Mouse (Mus musculus): ENCODE data around the gene Vopp1.
"Not testable (repeated sequence)": the region's sequence is repeated elsewhere in the genome, so short reads cannot be mapped to it uniquely, and the experiment has no call there.

Vopp1 gene

GRCm38 (mm10) chr6:57824422-57825258 is at the start of gene Vopp1:
Vopp1 (minus strand) TSS chr6:57825159.
- peak; percentile 83 for DNase-seq

- peak; percentile 28 for DNase-seq
These were observed 34.4 kb upstream of the Vopp1 start for GRCm38 (mm10) chr6:57859043-57860042.

DNA sequence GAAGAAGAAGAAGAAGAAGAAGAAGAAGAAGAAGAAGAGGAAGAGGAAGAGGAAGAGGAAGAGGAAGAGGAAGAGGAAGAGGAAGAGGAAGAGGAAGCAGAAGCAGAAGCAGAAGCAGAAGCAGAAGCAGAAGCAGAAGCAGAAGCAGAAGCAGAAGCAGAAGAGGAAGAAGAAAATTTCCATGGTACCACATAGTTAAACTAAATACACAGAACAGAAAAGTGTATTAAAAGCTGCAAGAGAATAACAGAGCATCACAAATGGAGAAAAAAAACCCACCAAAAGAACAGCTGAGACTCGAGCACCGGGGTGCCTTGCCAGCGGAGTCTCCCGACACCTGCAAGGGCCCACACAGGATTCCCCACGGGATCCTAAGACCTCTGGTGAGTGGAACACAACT is 26.2 kb upstream of the Vopp1 start:
- not testable (repeated sequence) for DNase-seq

DNA sequence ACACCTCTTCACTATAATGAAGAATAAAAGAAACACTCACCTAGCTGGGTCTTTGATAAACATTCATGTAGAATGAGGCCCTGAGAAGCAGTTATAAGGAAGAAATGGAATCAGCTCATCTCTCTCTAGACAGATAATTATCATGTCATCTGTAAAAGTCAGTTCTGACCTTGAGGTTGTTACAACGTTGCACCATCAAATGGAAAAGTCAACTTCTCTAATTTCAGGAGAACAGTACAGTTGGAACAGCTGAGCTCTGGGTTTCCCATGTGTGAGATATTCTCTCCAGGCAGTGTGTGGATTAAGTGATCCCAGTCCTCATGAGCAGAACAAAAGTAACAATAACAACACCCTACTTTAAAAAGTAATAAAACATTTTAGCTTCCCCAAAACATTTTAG is 25.3 kb upstream of the Vopp1 start, which contains the start of gene Vmn1r21:
Gene Vmn1r21, minus strand, starts transcription at position 58 of the 400 bp plus-strand sequence.
- DNase-seq = no peak

GRCm38 (mm10) chr6:57839693-57840408 is 14.9 kb upstream of the Vopp1 start:
- DNase-seq = no peak

DNA sequence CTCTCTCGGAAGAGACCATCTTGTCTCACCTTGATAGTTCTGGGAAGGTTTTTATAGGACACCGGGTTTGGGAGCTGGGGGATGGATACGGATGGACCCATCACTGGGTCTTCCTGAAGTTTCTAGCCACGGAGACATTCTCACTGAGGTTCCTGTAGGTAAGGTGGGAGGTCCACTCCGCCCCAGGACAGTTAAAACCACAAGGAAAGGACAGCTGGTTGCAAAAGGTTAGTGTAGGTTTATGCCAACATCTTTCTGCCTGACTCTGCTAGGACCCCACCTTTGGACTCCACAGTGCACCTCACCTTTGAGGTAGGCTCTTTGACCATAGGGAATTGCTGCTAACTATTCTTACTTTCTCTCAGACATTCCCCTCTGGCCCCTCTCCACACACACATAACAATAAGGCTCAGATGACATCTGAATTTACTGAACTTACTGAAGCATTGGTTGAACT is 328 bp upstream of the Vopp1 start:
- DNase-seq = no peak

DNA sequence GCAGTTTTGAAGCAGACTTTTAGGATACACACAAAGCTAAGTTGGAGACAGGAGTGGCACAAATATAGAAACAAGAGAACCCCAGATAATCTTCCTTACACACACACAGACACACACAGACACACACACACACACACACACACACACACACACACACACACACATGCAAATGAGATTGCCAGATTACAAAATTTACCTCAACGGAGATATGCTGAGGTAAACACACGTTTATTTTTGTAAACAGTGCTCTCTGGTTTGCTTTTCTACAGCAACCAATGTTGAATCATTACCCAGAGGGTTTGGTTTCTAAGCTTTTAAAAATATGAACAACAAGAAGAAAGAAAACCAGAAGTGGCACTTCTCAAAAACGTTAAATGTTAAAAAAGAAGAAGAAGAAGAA is 1.5 kb downstream of the Vopp1 start:
- DNase-seq = no peak

- DNase-seq = no peak
These were observed 2.1 kb downstream of the Vopp1 start for GRCm38 (mm10) chr6:57822648-57823410.

GRCm38 (mm10) chr6:57814436-57814940 is 10.5 kb downstream of the Vopp1 start:
- no peak for DNase-seq

- no peak for DNase-seq
These were observed 12.9 kb downstream of the Vopp1 start for GRCm38 (mm10) chr6:57811748-57812730.

- peak; percentile 32 for DNase-seq
These were observed 19.5 kb downstream of the Vopp1 start for GRCm38 (mm10) chr6:57805218-57806069.

GRCm38 (mm10) chr6:57803130-57803529 is 21.8 kb downstream of the Vopp1 start:
- no peak for DNase-seq

DNA sequence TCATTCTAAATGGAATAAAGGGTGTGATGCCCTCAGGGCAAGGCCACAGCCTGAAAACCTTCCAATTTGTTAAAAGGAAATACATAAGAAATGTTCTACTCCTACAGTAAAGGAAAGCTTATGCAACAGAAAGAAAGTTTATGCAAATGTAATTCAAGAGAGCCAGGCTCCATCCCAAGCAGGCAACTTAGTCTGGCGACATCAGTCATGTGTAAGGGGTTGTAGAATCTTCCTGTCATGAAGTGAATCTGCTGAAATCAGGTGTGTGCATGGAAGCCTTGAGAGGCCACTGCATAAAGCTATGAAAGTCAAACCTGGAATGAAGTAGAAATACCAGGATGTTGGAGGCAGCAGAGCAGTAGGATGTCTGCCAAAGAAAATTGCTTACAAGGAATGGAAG is 26.0 kb downstream of the Vopp1 start:
- DNase-seq = no peak

- no peak for DNase-seq
These were observed 28.0 kb downstream of the Vopp1 start for GRCm38 (mm10) chr6:57796853-57797423.

GRCm38 (mm10) chr6:57795835-57796234 is 29.1 kb downstream of the Vopp1 start:
- no peak for DNase-seq

DNA sequence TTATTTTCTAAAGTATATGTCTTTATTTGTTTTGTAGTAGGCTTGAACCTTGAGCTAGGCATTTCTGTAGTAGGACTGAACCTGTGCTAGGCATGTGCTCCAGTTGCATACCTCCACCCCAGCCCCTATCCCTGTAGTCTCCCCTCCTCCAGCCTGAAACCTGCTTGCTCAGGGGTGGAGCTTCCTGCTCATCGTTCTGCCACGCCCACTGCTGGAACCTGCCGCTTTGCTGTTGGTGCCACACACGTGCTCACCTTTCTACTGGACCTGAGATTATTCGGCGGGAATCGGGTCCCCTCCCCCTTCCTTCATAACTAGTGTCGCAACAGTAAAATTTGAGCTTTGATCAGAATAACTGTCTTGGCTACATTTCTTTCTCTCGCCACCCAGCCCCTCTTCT is 32.1 kb downstream of the Vopp1 start:
- peak; percentile 62 for DNase-seq

DNA sequence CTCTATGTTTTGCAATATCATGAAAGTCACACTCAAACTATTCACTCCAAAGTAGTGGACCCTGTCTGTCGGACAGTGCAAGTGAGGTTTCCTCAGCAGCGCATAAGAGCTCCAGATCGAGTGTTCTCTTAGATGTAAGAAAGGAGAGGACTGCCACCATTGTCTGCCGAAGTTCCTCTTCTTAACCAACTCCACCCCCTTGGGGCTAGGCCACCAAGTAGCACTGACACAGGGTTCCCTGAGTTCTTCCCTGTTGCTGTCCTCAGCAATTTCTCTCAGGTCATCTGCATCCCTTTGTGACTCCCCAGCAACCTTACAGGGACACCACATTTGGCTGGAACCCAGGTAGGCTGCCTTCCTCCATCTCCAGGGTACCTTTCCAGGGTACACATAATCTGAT is 34.4 kb downstream of the Vopp1 start:
- no peak for DNase-seq

- no peak for DNase-seq
These were observed 37.6 kb downstream of the Vopp1 start for GRCm38 (mm10) chr6:57787376-57787775.

DNA sequence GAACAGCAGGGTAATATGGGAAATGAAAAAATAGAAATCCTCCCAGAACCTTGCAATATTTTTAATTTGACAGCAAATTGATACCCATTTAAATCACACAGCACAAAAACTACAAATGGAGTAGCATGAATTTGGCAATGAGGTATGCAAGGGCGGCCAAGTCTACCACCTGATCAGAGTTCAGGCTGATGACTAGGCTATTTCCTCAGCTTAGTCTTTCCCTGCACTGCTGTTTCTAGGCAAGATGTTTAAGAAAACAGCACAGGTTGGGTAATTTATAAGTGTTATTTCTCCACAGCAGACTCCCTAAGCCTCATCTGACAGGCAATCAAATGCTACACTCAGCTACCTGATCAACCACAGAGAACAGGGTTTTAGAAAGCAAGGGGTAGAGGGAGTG is 40.7 kb downstream of the Vopp1 start:
- no peak for DNase-seq
